Mouse (Mus musculus): ENCODE data around the gene Mx1.

Mx1 gene

GRCm38 (mm10) chr16:97443670-97444263 is 18.9 kb downstream of the Mx1 start:
- DNase-seq (ENCODE audit: low read depth) = peak; percentile 64

GRCm38 (mm10) chr16:97441967-97442366 is 20.7 kb downstream of the Mx1 start:
- no peak for DNase-seq (ENCODE audit: low read depth)

- DNase-seq (ENCODE audit: low read depth) = no peak
Measured at GRCm38 (mm10) chr16:97438191-97438590, 24.5 kb downstream of the Mx1 start.

- DNase-seq (ENCODE audit: low read depth) = no peak
Measured at GRCm38 (mm10) chr16:97437448-97438056, 25.2 kb downstream of the Mx1 start.

- DNase-seq (ENCODE audit: low read depth) = no peak
Measured at GRCm38 (mm10) chr16:97434206-97434605, 28.5 kb downstream of the Mx1 start.

- DNase-seq (ENCODE audit: low read depth) = no peak
Measured at GRCm38 (mm10) chr16:97431328-97431727, 31.4 kb downstream of the Mx1 start.

- DNase-seq (ENCODE audit: low read depth) = no peak
Measured at GRCm38 (mm10) chr16:97430091-97430490, 32.6 kb downstream of the Mx1 start.

GRCm38 (mm10) chr16:97428026-97428425 is 34.7 kb downstream of the Mx1 start:
- no peak for DNase-seq (ENCODE audit: low read depth)

- no peak for DNase-seq (ENCODE audit: low read depth)
Measured at GRCm38 (mm10) chr16:97423627-97424026, 39.1 kb downstream of the Mx1 start.

GRCm38 (mm10) chr16:97421671-97422070 is 41.0 kb downstream of the Mx1 start:
- DNase-seq (ENCODE audit: low read depth) = no peak

GRCm38 (mm10) chr16:97418749-97419453 is 43.8 kb downstream of the Mx1 start:
- DNase-seq (ENCODE audit: low read depth) = no peak

- DNase-seq (ENCODE audit: low read depth) = no peak
Measured at GRCm38 (mm10) chr16:97417896-97418542, 44.7 kb downstream of the Mx1 start.

- DNase-seq (ENCODE audit: low read depth) = no peak
Measured at GRCm38 (mm10) chr16:97405476-97406012, 57.2 kb downstream of the Mx1 start.

- no peak for DNase-seq (ENCODE audit: low read depth)
Measured at GRCm38 (mm10) chr16:97402213-97402785, 60.4 kb downstream of the Mx1 start.

- no peak for DNase-seq (ENCODE audit: low read depth)
Measured at GRCm38 (mm10) chr16:97401741-97402140, 61.0 kb downstream of the Mx1 start.

- no peak for DNase-seq (ENCODE audit: low read depth)
Measured at GRCm38 (mm10) chr16:97399991-97400390, 62.7 kb downstream of the Mx1 start.

GRCm38 (mm10) chr16:97397945-97398531 is 64.7 kb downstream of the Mx1 start:
- DNase-seq (ENCODE audit: low read depth) = no peak
